Mouse (Mus musculus) adrenal gland, adult (tissue): ENCODE measurements around the gene Actr8.

Source experiments
- DNase-seq, 2 experiments: peaks; one replicate each; pipeline ENCODE4 v3.0.0; 2022 to 2023; ENCODE audit warnings: low spot score in 1 of 2; ENCODE audit not compliant: inconsistent age in 2 of 2

Actr8 gene

GRCm38 (mm10) chr14:30033405-30033804 is 55.3 kb downstream of the Actr8 start:
- no peak for DNase-seq

DNA sequence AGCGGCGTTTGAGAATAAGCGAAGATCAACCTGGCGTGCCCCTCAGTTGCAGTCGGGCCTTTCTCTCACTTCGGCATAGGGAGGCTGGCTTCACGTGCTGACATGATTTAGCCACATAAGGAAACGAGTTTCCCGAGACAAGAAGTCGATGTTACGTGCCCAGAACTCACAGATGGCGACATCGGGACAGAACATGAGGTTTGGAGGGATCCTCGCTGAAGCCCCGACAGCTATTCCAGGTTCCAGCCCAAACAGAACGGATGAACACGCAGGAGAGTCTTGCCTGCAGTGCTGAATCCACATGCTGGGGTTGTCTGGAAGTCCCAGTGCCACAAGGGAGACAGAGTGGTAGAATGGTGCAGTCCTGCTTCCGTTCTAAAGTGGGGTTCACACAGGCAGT is 60.3 kb downstream of the Actr8 start:
- no peak for DNase-seq

- DNase-seq = no peak
Measured at GRCm38 (mm10) chr14:30039413-30039812, 61.3 kb downstream of the Actr8 start.

- DNase-seq = no peak
Measured at GRCm38 (mm10) chr14:30041836-30042235, 63.7 kb downstream of the Actr8 start.

DNA sequence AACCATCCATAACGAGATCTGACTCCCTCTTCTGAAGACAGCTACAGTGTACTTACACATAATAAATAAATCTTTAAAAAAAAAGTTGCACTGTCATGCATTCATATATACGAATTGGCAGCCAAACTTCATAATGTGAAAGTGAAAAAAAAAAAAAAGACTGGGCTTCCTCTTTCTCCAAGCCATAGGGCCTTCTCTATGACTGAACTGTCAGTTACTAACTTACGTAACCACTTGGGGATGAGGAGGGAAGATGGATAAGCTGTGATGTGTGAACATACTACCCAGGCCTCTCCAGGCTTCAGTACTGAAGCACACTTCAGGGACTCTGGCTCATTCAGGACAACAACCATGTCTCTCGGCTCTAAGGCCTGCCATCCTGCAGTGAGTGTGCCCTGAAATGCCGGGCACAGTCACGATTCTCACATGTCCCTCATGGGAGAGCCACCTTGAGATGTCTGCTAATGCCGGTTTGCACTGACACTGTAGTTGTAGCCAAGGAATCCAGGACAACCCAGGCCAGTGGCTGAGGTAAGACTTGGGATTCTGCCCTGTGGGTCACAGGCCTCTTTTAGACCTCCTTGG is 65.3 kb downstream of the Actr8 start:
- DNase-seq = no peak

GRCm38 (mm10) chr14:30045239-30045638 is 67.1 kb downstream of the Actr8 start:
- DNase-seq = peak; percentile 17 to 43

GRCm38 (mm10) chr14:30045704-30046220 is 67.6 kb downstream of the Actr8 start:
- no peak for DNase-seq

GRCm38 (mm10) chr14:30046976-30047375 is 68.8 kb downstream of the Actr8 start:
- DNase-seq = no peak

DNA sequence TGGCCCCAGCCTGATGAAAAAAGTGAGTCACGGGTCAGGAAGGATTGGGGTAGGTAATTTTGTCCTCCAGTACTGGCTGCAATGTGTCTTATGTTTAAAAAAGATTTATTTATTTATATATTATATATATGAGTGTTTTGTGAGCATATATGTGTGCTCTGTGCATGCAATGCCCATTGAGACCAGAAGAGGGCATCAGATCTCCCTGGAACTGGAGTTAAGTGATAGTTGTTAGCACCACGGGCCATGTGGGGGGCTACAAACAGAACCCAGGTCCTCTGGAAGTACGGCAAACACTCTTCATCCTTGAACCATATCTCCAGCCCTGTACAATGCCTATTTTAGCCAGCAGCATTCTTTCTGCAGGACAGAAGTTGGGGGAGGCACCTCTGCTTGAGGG is 69.9 kb downstream of the Actr8 start:
- DNase-seq = peak in 1 of 2 experiments; percentile 34

GRCm38 (mm10) chr14:30050280-30050679 is 72.1 kb downstream of the Actr8 start:
- no peak for DNase-seq

- no peak for DNase-seq
Measured at GRCm38 (mm10) chr14:30054922-30055321, 76.8 kb downstream of the Actr8 start.
